Mouse (Mus musculus) ES-Bruce4 (cell line): ENCODE data around the gene Tbl3.

Experiments
- CTCF ChIP-seq: IDR thresholded peaks from one replicate; pipeline ENCODE4 v1.8.1; 2011; ENCODE audit warnings: low read depth, low read length
- EP300 ChIP-seq: IDR thresholded peaks from 2 replicates; pipeline ENCODE4 v1.6.1; 2011; ENCODE audit warnings: low read depth, low read length; ENCODE audit not compliant: insufficient read depth
- POLR2A ChIP-seq: IDR thresholded peaks from one replicate; pipeline ENCODE4 v1.8.1; 2011; ENCODE audit warnings: low read length; ENCODE audit not compliant: insufficient read depth

GRCm38 (mm10) chr17:24732233-24732935, 24.9 kb upstream of the Tbl3 start:
- no peak for TF ChIP-seq EP300
- TF ChIP-seq POLR2A: no peak
- TF ChIP-seq CTCF: no peak
